10 mouse cellular contexts compared by ENCODE assay signal in the genomic region with DNA sequence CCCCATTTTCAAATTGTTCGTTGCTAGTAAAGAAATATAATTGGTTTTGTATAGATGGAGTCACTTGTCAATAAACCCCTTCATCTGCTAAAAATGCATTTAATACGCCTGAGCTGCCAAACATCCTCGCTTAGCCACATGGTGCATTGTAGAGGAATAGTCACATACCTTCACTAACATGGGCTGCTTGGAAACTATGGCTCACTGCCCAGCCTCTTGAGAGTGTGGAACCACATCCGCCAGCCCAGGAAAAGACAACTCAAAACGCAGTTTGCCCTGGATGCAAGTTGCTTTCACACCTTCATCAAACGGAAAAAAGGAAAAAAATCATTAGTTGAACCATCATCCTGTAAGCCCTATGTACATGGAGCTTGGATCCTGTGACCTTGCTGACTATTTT.
A peak's percentile ranks its signal among the peaks of the same experiment; 100 is the strongest.
DNase-seq lines count a peak whose midpoint lies in the region.
"Had no signal": no experiment of that assay in that cellular context is flagged by ENCODE, and none has a peak within 500 bp of the region (broad histone marks: within the 10 kb centered on the region; RNA-seq: fewer than 3 reads in every experiment).

No protein-coding gene starts in this region.

- peak; percentile 17 to 45 for DNase-seq in frontal cortex, postnatal 36 days (ENCODE audit: low spot score in 2 of 2)
- DNase-seq in frontal cortex, postnatal 10 days (ENCODE audit: low spot score in 2 of 2): no peak
- DNase-seq in Muller cell, postnatal 12 days (ENCODE audit: inconsistent ontology term): peak; percentile 81
- peak; percentile 65 to 73 for DNase-seq in cerebellum, postnatal 25 days
- DNase-seq in right cerebral cortex, adult 18-20 months: peak; percentile 50
- no peak for DNase-seq in c-Kit-positive CD71-positive TER-119-positive erythroid progenitor cells, embryonic 14.5 days (ENCODE audit: low spot score)
- no peak for DNase-seq in spleen, postnatal 4 days (ENCODE audit: low spot score in 2 of 2)
- DNase-seq: gastrocnemius, postnatal 10 days; kidney, adult 2 months; thymus, postnatal 36 days had no signal

Comparison
In these comparisons a context has a peak if more than half of its experiments do, and no peak if none do; other contexts are left out.
1. DNase-seq: peak in frontal cortex, postnatal 36 days (2 of 2), Muller cell, postnatal 12 days (single experiment), cerebellum, postnatal 25 days (2 of 2) and right cerebral cortex, adult 18-20 months (single experiment); none in frontal cortex, postnatal 10 days (0 of 2), c-Kit-positive CD71-positive TER-119-positive erythroid progenitor cells, embryonic 14.5 days (single experiment) and spleen, postnatal 4 days (0 of 2).